Mouse (Mus musculus): ENCODE data around the gene Ggt1. TPM values are rescaled to one million over a fixed set of nuclear protein-coding genes. Genes with fewer than 3 reads are reported as not detected.
"Not testable (repeated sequence)": the region's sequence is repeated elsewhere in the genome, so short reads cannot be mapped to it uniquely, and the experiment has no call there.

Ggt1 gene
- total RNA-seq, 1 experiment from 2014 or later = 4.3 TPM

- ATAC-seq (ENCODE audit: extremely low read depth, insufficient number of reproducible peaks, low FRiP score, poor library complexity, severe bottlenecking) = no peak
Measured at GRCm38 (mm10) chr10:75547901-75548300, 13.5 kb upstream of the Ggt1 start.

- no peak for ATAC-seq (ENCODE audit: extremely low read depth, insufficient number of reproducible peaks, low FRiP score, poor library complexity, severe bottlenecking)
Measured at GRCm38 (mm10) chr10:75548486-75548885, 12.9 kb upstream of the Ggt1 start.

- no peak for ATAC-seq (ENCODE audit: extremely low read depth, insufficient number of reproducible peaks, low FRiP score, poor library complexity, severe bottlenecking)
Measured at GRCm38 (mm10) chr10:75549886-75550285, 11.5 kb upstream of the Ggt1 start.

- peak; percentile 65 for ATAC-seq (ENCODE audit: extremely low read depth, insufficient number of reproducible peaks, low FRiP score, poor library complexity, severe bottlenecking)
Measured at GRCm38 (mm10) chr10:75551175-75551574, 10.2 kb upstream of the Ggt1 start.

- ATAC-seq (ENCODE audit: extremely low read depth, insufficient number of reproducible peaks, low FRiP score, poor library complexity, severe bottlenecking) = no peak
Measured at GRCm38 (mm10) chr10:75552106-75552505, 9.3 kb upstream of the Ggt1 start.

GRCm38 (mm10) chr10:75552701-75553450 is 8.5 kb upstream of the Ggt1 start:
- ATAC-seq (ENCODE audit: extremely low read depth, insufficient number of reproducible peaks, low FRiP score, poor library complexity, severe bottlenecking) = no peak

- ATAC-seq (ENCODE audit: extremely low read depth, insufficient number of reproducible peaks, low FRiP score, poor library complexity, severe bottlenecking) = peak; percentile 30; the same call in 1 of the 2 replicates
Measured at GRCm38 (mm10) chr10:75554090-75554489, 7.3 kb upstream of the Ggt1 start.

- ATAC-seq (ENCODE audit: extremely low read depth, insufficient number of reproducible peaks, low FRiP score, poor library complexity, severe bottlenecking) = no peak
Measured at GRCm38 (mm10) chr10:75555557-75555956, 5.8 kb upstream of the Ggt1 start.

GRCm38 (mm10) chr10:75556026-75556425 is 5.4 kb upstream of the Ggt1 start:
- ATAC-seq (ENCODE audit: extremely low read depth, insufficient number of reproducible peaks, low FRiP score, poor library complexity, severe bottlenecking) = no peak

GRCm38 (mm10) chr10:75558515-75558914 is 2.9 kb upstream of the Ggt1 start:
- no peak for ATAC-seq (ENCODE audit: extremely low read depth, insufficient number of reproducible peaks, low FRiP score, poor library complexity, severe bottlenecking)

GRCm38 (mm10) chr10:75559041-75559675 is 2.2 kb upstream of the Ggt1 start:
- ATAC-seq (ENCODE audit: extremely low read depth, insufficient number of reproducible peaks, low FRiP score, poor library complexity, severe bottlenecking) = no peak

- ATAC-seq (ENCODE audit: extremely low read depth, insufficient number of reproducible peaks, low FRiP score, poor library complexity, severe bottlenecking) = no peak
Measured at GRCm38 (mm10) chr10:75559676-75560548, 1.5 kb upstream of the Ggt1 start, which contains the start of gene Lrrc75b. Gene Lrrc75b, minus strand, starts transcription at chr10:75560330.

GRCm38 (mm10) chr10:75560549-75560899 is 880 bp upstream of the Ggt1 start:
- ATAC-seq (ENCODE audit: extremely low read depth, insufficient number of reproducible peaks, low FRiP score, poor library complexity, severe bottlenecking) = no peak

- ATAC-seq (ENCODE audit: extremely low read depth, insufficient number of reproducible peaks, low FRiP score, poor library complexity, severe bottlenecking) = no peak
Measured at GRCm38 (mm10) chr10:75562596-75562995, 1.2 kb downstream of the Ggt1 start.

GRCm38 (mm10) chr10:75564687-75565265 is 3.4 kb downstream of the Ggt1 start:
- ATAC-seq (ENCODE audit: extremely low read depth, insufficient number of reproducible peaks, low FRiP score, poor library complexity, severe bottlenecking) = peak; percentile 78

- peak; percentile 80 for ATAC-seq (ENCODE audit: extremely low read depth, insufficient number of reproducible peaks, low FRiP score, poor library complexity, severe bottlenecking)
Measured at GRCm38 (mm10) chr10:75565436-75565835, 4.0 kb downstream of the Ggt1 start.

GRCm38 (mm10) chr10:75565906-75566305 is 4.5 kb downstream of the Ggt1 start:
- no peak for ATAC-seq (ENCODE audit: extremely low read depth, insufficient number of reproducible peaks, low FRiP score, poor library complexity, severe bottlenecking)

GRCm38 (mm10) chr10:75566321-75566720 is 4.9 kb downstream of the Ggt1 start:
- ATAC-seq (ENCODE audit: extremely low read depth, insufficient number of reproducible peaks, low FRiP score, poor library complexity, severe bottlenecking) = no peak

- ATAC-seq (ENCODE audit: extremely low read depth, insufficient number of reproducible peaks, low FRiP score, poor library complexity, severe bottlenecking) = not testable (repeated sequence)
Measured at GRCm38 (mm10) chr10:75566765-75567164, 5.4 kb downstream of the Ggt1 start.

All from neutrophil, adult 5-6 weeks (primary cell).